Mouse (Mus musculus): Measurements from ENCODE around the gene Tmem246. TPM values are rescaled to one million over a fixed set of nuclear protein-coding genes. Genes with fewer than 3 reads are reported as not detected.

Tmem246 gene
- 59.6 TPM for polyA plus RNA-seq (2015; fragmentation: Illumina TruSeq; extraction: RNeasy Lipid Tissue Mini Kit (QIAGEN cat#74804); ENCODE audit: low read depth, low replicate concordance)

DNA sequence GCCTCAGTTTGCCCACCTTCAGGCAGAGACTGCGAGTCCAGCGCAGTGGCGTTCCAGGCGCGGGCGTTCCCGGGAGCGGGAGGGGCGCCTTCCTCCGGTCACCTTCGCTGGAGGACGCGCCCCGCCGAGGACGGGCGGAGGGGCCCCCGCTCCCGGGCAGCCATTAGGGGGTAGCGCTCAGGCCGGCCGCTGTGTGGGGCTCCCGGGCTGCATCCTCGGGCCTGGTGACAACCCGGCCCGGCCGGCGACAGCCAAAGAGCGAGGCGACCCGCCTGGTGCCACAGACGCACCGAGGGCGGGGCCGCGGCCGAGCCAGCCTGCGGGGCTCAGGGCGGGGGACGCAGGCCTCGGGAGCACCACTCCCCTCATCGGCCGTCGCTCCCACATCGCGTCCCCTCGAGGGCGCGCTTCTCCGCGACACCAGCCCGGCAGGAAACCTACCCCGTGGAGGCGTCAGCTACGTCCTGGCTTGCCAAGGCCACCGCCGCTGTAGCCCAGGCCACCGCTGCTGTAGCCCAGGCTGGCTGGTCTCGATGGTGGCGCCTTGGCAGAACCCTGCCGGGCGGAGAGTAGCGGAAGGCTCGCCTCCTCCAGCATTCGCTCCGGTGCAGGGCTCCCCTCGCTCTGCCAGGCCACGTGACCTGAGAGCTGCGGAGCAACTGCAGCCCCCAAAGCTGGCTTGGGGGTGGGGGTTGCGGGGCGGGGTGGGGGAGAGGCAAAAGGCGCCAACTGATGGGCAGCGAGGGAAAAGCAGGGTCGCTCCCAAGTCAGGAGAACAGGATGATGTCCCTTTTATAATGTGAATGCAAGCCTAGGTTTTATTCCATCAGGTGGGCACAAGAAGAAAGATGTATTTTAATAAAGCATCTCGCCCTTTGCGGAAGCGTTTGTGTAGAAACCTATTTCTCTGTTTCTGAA is at the start of gene Tmem246:
Gene Tmem246 (minus strand): TSS at position 694 of the 918 bp plus-strand sequence.

DNA sequence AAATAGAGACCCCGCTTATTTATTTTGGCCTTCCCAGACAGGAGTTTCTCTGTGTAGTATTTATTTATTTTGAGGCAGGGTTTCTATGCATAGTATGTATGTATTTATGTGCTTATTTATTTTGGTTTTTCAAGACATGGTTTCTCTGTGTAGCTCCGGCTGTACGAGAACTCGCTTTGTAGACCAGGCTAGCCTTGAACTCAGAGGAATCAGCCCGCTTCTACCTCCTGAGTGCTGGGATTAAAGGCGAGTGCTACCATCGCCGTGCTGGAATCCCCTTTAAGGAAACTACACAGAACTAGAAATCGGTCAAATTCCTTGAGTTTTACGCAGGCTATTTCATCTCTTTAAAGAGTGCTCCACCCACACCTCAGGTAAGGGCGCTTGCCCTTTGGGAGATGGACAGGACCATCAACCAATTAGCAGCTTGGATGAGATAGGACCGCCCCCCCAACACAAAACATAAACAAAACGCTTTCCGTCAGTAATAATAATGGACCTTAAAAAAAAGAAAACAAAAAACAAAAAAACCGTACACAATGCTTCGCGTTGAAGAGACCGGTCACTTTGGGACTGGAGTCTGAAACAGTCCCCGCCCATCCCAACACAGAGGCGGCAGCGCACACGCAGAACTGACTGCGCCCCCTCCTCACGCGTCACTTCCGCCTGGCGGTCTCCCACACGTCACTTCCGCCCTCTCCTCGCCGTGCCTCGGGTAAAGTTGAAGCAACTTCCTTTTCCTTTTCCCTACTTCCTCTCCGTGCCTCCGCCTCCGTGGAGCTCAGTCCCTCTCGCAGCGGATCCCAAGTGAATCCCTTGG is 33.9 kb upstream of the Tmem246 start, which contains the start of gene Rnf20:
Gene Rnf20 (plus strand): TSS at position 688 of the 820 bp plus-strand sequence.

DNA sequence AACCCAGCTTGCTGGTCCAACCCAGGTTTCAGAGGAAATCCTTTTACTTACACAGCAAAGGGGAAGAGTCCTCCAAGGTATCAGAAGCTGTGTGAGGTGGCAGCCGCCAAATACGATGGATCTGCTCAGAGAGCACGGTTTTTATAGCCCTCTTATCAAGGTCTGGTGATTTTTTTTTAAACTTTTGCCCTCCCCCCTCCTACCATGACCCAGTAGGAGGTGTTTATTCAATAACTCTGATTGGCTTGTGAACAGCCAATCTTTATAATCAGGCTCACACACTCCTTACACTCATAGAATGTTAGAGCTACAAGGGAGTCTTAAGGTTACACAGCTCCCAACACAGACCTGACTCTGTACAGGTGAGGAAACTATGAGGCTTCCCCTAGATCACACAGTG is 48.3 kb downstream of the Tmem246 start, which contains the start of gene Aldob:
Gene Aldob (minus strand): TSS at position 164 of the 400 bp plus-strand sequence.

Other genes with a start within 250 kb of the Tmem246 start
- gene Acnat2, start 189.7 kb downstream of the Tmem246 start, polyA plus RNA-seq (2015; fragmentation: Illumina TruSeq; extraction: RNeasy Lipid Tissue Mini Kit (QIAGEN cat#74804); ENCODE audit: low read depth, low replicate concordance) = not detected
- not detected for gene Acnat1, start 124.0 kb downstream of the Tmem246 start, polyA plus RNA-seq (2015; fragmentation: Illumina TruSeq; extraction: RNeasy Lipid Tissue Mini Kit (QIAGEN cat#74804); ENCODE audit: low read depth, low replicate concordance)
- 0.22 TPM for gene Baat, start 91.3 kb downstream of the Tmem246 start, polyA plus RNA-seq (2015; fragmentation: Illumina TruSeq; extraction: RNeasy Lipid Tissue Mini Kit (QIAGEN cat#74804); ENCODE audit: low read depth, low replicate concordance)
- gene Mrpl50, start 76.8 kb downstream of the Tmem246 start, polyA plus RNA-seq (2015; fragmentation: Illumina TruSeq; extraction: RNeasy Lipid Tissue Mini Kit (QIAGEN cat#74804); ENCODE audit: low read depth, low replicate concordance) = 58.1 TPM
- 11.6 TPM for gene Zfp189, start 76.7 kb downstream of the Tmem246 start, polyA plus RNA-seq (2015; fragmentation: Illumina TruSeq; extraction: RNeasy Lipid Tissue Mini Kit (QIAGEN cat#74804); ENCODE audit: low read depth, low replicate concordance)
- gene Aldob, start 48.3 kb downstream of the Tmem246 start, polyA plus RNA-seq (2015; fragmentation: Illumina TruSeq; extraction: RNeasy Lipid Tissue Mini Kit (QIAGEN cat#74804); ENCODE audit: low read depth, low replicate concordance) = 2.1 TPM
- gene Rnf20, start 34.1 kb upstream of the Tmem246 start, polyA plus RNA-seq (2015; fragmentation: Illumina TruSeq; extraction: RNeasy Lipid Tissue Mini Kit (QIAGEN cat#74804); ENCODE audit: low read depth, low replicate concordance) = 47.5 TPM
- not detected for gene Ppp3r2, start 84.1 kb upstream of the Tmem246 start, polyA plus RNA-seq (2015; fragmentation: Illumina TruSeq; extraction: RNeasy Lipid Tissue Mini Kit (QIAGEN cat#74804); ENCODE audit: low read depth, low replicate concordance)
- gene Grin3a, start 247.9 kb upstream of the Tmem246 start, polyA plus RNA-seq (2015; fragmentation: Illumina TruSeq; extraction: RNeasy Lipid Tissue Mini Kit (QIAGEN cat#74804); ENCODE audit: low read depth, low replicate concordance) = 15.9 TPM